Mouse (Mus musculus) lung, adult 18-20 months (tissue): ENCODE data around the gene Adam20.
"Not testable (repeated sequence)": the region's sequence is repeated elsewhere in the genome, so short reads cannot be mapped to it uniquely, and the experiment has no call there.

Experiments used
- DNase-seq, 2 experiments: peaks; one replicate each; pipeline ENCODE4 v3.0.0; 2022; ENCODE audit warnings: mixed read lengths in 2 of 2

Gene Adam20

GRCm38 (mm10) chr8:40792973-40793372 is at the start of gene Adam20:
Gene Adam20 (plus strand): TSS chr8:40793273.
- not testable (repeated sequence) for DNase-seq

- DNase-seq: not testable (repeated sequence)
These were observed 41.2 kb upstream of the Adam20 start, which contains the start of gene Adam25 for GRCm38 (mm10) chr8:40751908-40752307. Gene Adam25 (plus strand): TSS chr8:40752208.

GRCm38 (mm10) chr8:40783320-40783719 is 9.8 kb upstream of the Adam20 start:
- no peak for DNase-seq

- DNase-seq: no peak
These were observed 10.5 kb downstream of the Adam20 start for GRCm38 (mm10) chr8:40803379-40804079.
